Mouse (Mus musculus): ENCODE results near the gene Il17rd.

The Il17rd gene

GRCm38 (mm10) chr14:27096133-27096532 lies 57.4 kb downstream of the Il17rd start:
- DNase-seq (ENCODE audit: low read depth), result no peak

GRCm38 (mm10) chr14:27096779-27097178 lies 58.0 kb downstream of the Il17rd start:
- peak; percentile 91 for DNase-seq (ENCODE audit: low read depth)

GRCm38 (mm10) chr14:27101735-27102134 lies 63.0 kb downstream of the Il17rd start:
- DNase-seq (ENCODE audit: low read depth), result no peak

GRCm38 (mm10) chr14:27102720-27103119 lies 64.0 kb downstream of the Il17rd start:
- DNase-seq (ENCODE audit: low read depth), result no peak

GRCm38 (mm10) chr14:27105731-27106457 lies 67.2 kb downstream of the Il17rd start:
- no peak for DNase-seq (ENCODE audit: low read depth)

- peak; percentile 34 for DNase-seq (ENCODE audit: low read depth)
These were observed 70.2 kb downstream of the Il17rd start for GRCm38 (mm10) chr14:27108748-27109504.

- peak; percentile 39 for DNase-seq (ENCODE audit: low read depth)
These were observed 75.9 kb downstream of the Il17rd start, which contains the start of gene Arhgef3 for GRCm38 (mm10) chr14:27114362-27115274. Arhgef3 (plus strand) TSS chr14:27114899.

GRCm38 (mm10) chr14:27115275-27115660 lies 76.5 kb downstream of the Il17rd start:
- no peak for DNase-seq (ENCODE audit: low read depth)

- no peak for DNase-seq (ENCODE audit: low read depth)
These were observed 77.2 kb downstream of the Il17rd start for GRCm38 (mm10) chr14:27115991-27116390.

- no peak for DNase-seq (ENCODE audit: low read depth)
These were observed 77.9 kb downstream of the Il17rd start for GRCm38 (mm10) chr14:27116577-27117165.

GRCm38 (mm10) chr14:27118546-27118945 lies 79.8 kb downstream of the Il17rd start:
- DNase-seq (ENCODE audit: low read depth), result no peak

- peak; percentile 11 for DNase-seq (ENCODE audit: low read depth)
These were observed 83.9 kb downstream of the Il17rd start for GRCm38 (mm10) chr14:27122646-27123045.

- DNase-seq (ENCODE audit: low read depth), result peak; percentile 69
These were observed 84.8 kb downstream of the Il17rd start for GRCm38 (mm10) chr14:27123543-27123942.

GRCm38 (mm10) chr14:27130031-27130430 lies 91.3 kb downstream of the Il17rd start:
- DNase-seq (ENCODE audit: low read depth), result no peak

GRCm38 (mm10) chr14:27130676-27131075 lies 91.9 kb downstream of the Il17rd start:
- DNase-seq (ENCODE audit: low read depth), result no peak

GRCm38 (mm10) chr14:27131521-27131920 lies 92.8 kb downstream of the Il17rd start:
- peak; percentile 29 for DNase-seq (ENCODE audit: low read depth)

GRCm38 (mm10) chr14:27138891-27139290 lies 100.2 kb downstream of the Il17rd start:
- no peak for DNase-seq (ENCODE audit: low read depth)

- DNase-seq (ENCODE audit: low read depth), result no peak
These were observed 101.2 kb downstream of the Il17rd start for GRCm38 (mm10) chr14:27139968-27140367.

- no peak for DNase-seq (ENCODE audit: low read depth)
These were observed 102.7 kb downstream of the Il17rd start for GRCm38 (mm10) chr14:27141486-27141885.

GRCm38 (mm10) chr14:27142680-27143079 lies 103.9 kb downstream of the Il17rd start:
- DNase-seq (ENCODE audit: low read depth), result no peak

- DNase-seq (ENCODE audit: low read depth), result peak; percentile 70
These were observed 106.7 kb downstream of the Il17rd start for GRCm38 (mm10) chr14:27145171-27146045.

All from NIH3T3 (cell line).